Mouse (Mus musculus): Measurements from ENCODE around the gene Eif1b. TPM values are rescaled to one million over a fixed set of nuclear protein-coding genes. Genes with fewer than 3 reads are reported as not detected.

Gene Eif1b
- 39.3 and 41.8 TPM in 2 replicates for total RNA-seq (2023)

DNA sequence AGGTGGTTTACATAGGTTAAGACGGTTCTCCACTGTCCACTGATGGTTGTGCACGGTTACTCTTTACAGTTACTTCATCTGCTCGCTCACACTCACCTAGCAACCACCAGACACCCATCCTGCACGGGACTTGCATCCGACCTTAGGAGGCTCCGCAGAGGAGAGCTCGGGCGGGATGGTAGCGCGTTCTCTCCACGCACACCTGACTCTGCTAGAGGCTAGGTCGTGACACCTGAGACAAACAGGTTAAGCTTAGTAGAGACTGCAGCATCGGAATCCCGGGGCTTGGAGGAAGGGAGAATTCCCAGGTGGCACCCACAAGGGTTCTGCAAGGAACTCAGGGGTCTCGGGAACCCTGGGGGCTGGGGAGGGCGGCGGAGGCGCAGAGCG is at the start of gene Eif1b:
Gene Eif1b (plus strand): TSS at position 223 of the 390 bp plus-strand sequence.

GRCm38 (mm10) chr9:120539662-120540251 is 47.7 kb downstream of the Eif1b start, which contains the start of gene Entpd3:
TSS of gene Entpd3 (plus strand) at chr9:120539818.

Other genes starting within 250 kb of the Eif1b start
- 0.88 TPM in 1 of 2 replicates, not detected in the other for gene Myrip, start 190.7 kb upstream of the Eif1b start, total RNA-seq (2023)
- 0.73 and 1.4 TPM in 2 replicates for gene Entpd3, start 47.6 kb downstream of the Eif1b start, total RNA-seq (2023)
- gene Rpl14, start 79.2 kb downstream of the Eif1b start, total RNA-seq (2023), result 159 and 173 TPM in 2 replicates